Mouse (Mus musculus): ENCODE data around the gene Thap4. TPM values are rescaled to one million over a fixed set of nuclear protein-coding genes. Genes with fewer than 3 reads are reported as not detected.

The Thap4 gene
- polyA plus RNA-seq, 1 experiment from 2014 or later = 55.2 TPM

DNA sequence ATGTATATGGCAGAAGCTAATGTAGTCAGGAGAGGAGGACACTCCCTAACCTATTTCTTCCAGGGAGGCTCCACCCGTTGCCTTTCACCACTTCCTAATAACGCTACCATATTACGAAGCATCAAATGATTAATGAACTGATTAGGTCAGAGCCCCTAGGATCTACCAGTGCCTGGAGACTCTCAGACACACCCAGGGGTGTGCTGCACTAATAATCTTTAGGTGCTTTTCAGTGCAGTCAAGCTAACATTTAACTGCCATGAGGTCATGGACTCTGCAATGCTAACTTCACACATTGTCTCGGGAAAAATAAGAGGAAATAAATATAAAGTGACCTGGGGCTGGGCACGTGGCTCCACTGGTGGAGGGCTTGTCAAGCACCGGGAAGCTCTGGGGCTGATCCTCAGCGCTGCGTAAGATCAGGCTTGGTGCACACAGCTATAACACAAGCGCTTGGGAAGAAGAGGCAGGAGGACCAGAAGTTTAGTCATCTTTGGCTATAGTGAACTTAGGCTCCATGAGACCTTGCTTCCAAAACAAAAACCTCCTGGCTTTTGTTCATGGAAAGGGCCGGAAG, 51.1 kb downstream of the Thap4 start:
- ATAC-seq (ENCODE audit: low FRiP score, low read depth) = no peak
- Histone ChIP-seq H3K9ac (no peak overlapping the region), H3K36me3 (peaks cover 38% of the 10 kb centered on the region), H3K4me2 (replicated peaks) (no peak overlapping the region), H3K4me3 (no peak overlapping the region), H3K27me3 (no peaks in the 10 kb centered on the region), H3K27ac (no peak overlapping the region), H3K9me3 (no peaks in the 10 kb centered on the region), H3K4me1 (0 out of 2 replicates have a peak, but pooled peaks cover 3% of the 10 kb centered on the region)
- 89% methylated on average over 10 of the region's 10 CpGs for WGBS

GRCm38 (mm10) chr1:93702106-93702505, 52.6 kb downstream of the Thap4 start:
- Histone ChIP-seq H3K9ac (no peak overlapping the region), H3K9me3 (no peaks in the 10 kb centered on the region), H3K36me3 (peaks cover 36% of the 10 kb centered on the region), H3K27me3 (no peaks in the 10 kb centered on the region), H3K27ac (no peak overlapping the region), H3K4me1 (peaks cover 7% of the 10 kb centered on the region; the same call in 1 of the 2 replicates), H3K4me2 (replicated peaks) (no peak overlapping the region), H3K4me3 (no peak overlapping the region)
- WGBS = 82% methylated on average over 1 of the region's 1 CpGs
- ATAC-seq (ENCODE audit: low FRiP score, low read depth) = no peak

GRCm38 (mm10) chr1:93699159-93699558, 55.5 kb downstream of the Thap4 start:
- 66% methylated on average over 4 of the region's 4 CpGs for WGBS
- no peak for ATAC-seq (ENCODE audit: low FRiP score, low read depth)
- no peak overlapping the region for H3K4me2 ChIP-seq (replicated peaks)

DNA sequence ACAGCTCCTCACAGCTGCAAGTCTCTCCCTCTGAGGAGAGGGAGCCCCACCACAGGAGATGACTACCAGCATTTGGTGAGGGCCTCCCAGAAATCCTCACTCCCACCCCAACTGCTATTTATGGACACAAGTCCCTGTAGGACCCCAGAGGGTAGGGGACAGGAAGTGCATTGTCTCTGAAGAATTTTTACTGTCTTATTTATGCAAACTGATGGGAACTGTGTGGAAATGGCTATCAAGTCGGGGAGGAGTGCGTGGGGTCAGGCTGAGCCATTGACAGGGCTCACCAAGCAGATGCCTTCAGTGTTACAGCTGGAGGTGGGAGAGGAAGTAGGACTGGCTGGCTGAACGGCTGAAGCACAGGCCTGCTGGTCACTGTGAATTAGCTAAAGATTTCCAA, 57.3 kb downstream of the Thap4 start:
- no peaks in the 10 kb centered on the region for H3K9me3 ChIP-seq
- peaks cover 9% of the 10 kb centered on the region; the same call in 1 of the 2 replicates for H3K4me1 ChIP-seq
- H3K4me3 ChIP-seq = no peak overlapping the region
- no peaks in the 10 kb centered on the region for H3K27me3 ChIP-seq
- no peak overlapping the region for H3K4me2 ChIP-seq (replicated peaks)
- H3K27ac ChIP-seq = no peak overlapping the region
- no peak for ATAC-seq (ENCODE audit: low FRiP score, low read depth)
- peaks cover 16% of the 10 kb centered on the region; the same call in 1 of the 2 replicates for H3K36me3 ChIP-seq
- no peak overlapping the region for H3K9ac ChIP-seq
- WGBS = 41% methylated on average over 3 of the region's 3 CpGs

More at GRCm38 (mm10) chr1:93699159-93699558, 55.5 kb downstream of the Thap4 start:
- H3K27me3 ChIP-seq = no peaks in the 10 kb centered on the region
- H3K36me3 ChIP-seq = peaks cover 32% of the 10 kb centered on the region
- peaks cover 9% of the 10 kb centered on the region; the same call in 1 of the 2 replicates for H3K4me1 ChIP-seq
- H3K9ac ChIP-seq = no peak overlapping the region
- no peak overlapping the region for H3K4me3 ChIP-seq
- no peaks in the 10 kb centered on the region for H3K9me3 ChIP-seq
- no peak overlapping the region for H3K27ac ChIP-seq

GRCm38 (mm10) chr1:93694966-93695365, 59.7 kb downstream of the Thap4 start:
- Histone ChIP-seq H3K27me3 (no peaks in the 10 kb centered on the region), H3K4me3 (no peak overlapping the region), H3K9me3 (no peaks in the 10 kb centered on the region), H3K36me3 (peaks cover 19% of the 10 kb centered on the region; the same call in 1 of the 2 replicates), H3K4me1 (peaks cover 9% of the 10 kb centered on the region; the same call in 1 of the 2 replicates), H3K27ac (no peak overlapping the region), H3K9ac (no peak overlapping the region), H3K4me2 (replicated peaks) (no peak overlapping the region)
- WGBS = 90% methylated on average over 6 of the region's 6 CpGs
- ATAC-seq (ENCODE audit: low FRiP score, low read depth) = no peak

DNA sequence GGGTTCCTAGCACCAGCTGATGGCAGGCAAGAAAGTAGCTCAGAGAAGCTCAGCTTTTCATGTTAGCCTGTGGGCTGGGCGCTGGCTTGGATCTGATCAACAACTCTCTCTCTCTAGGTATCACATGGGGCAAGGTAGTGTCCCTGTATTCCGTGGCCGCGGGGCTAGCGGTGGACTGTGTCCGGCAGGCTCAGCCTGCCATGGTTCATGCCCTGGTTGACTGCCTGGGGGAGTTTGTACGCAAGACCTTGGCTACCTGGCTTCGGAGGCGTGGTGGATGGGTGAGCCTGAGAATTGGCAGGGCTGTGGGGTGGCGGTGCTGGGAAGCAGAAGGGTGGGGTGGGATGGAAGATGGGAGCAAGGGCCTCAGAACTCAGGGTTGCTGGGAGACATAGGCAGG, 60.7 kb downstream of the Thap4 start:
- peaks cover 6% of the 10 kb centered on the region; the same call in 1 of the 2 replicates for H3K4me1 ChIP-seq
- no peak for ATAC-seq (ENCODE audit: low FRiP score, low read depth)
- H3K9ac ChIP-seq = no peak overlapping the region
- H3K9me3 ChIP-seq = no peaks in the 10 kb centered on the region
- H3K4me3 ChIP-seq = no peak overlapping the region
- H3K27me3 ChIP-seq = no peaks in the 10 kb centered on the region
- WGBS = 95% methylated on average over 10 of the region's 10 CpGs
- H3K27ac ChIP-seq = no peak overlapping the region
- H3K4me2 ChIP-seq (replicated peaks) = no peak overlapping the region
- H3K36me3 ChIP-seq = peaks cover 19% of the 10 kb centered on the region; the same call in 1 of the 2 replicates

GRCm38 (mm10) chr1:93693502-93693901, 61.2 kb downstream of the Thap4 start:
- peaks cover 19% of the 10 kb centered on the region; the same call in 1 of the 2 replicates for H3K36me3 ChIP-seq
- no peaks in the 10 kb centered on the region for H3K27me3 ChIP-seq
- ATAC-seq (ENCODE audit: low FRiP score, low read depth) = no peak
- H3K4me1 ChIP-seq = peaks cover 6% of the 10 kb centered on the region; the same call in 1 of the 2 replicates
- H3K9me3 ChIP-seq = no peaks in the 10 kb centered on the region
- H3K4me3 ChIP-seq = no peak overlapping the region
- no peak overlapping the region for H3K9ac ChIP-seq
- no peak overlapping the region for H3K4me2 ChIP-seq (replicated peaks)
- H3K27ac ChIP-seq = no peak overlapping the region
- 88% methylated on average over 3 of the region's 3 CpGs for WGBS

DNA sequence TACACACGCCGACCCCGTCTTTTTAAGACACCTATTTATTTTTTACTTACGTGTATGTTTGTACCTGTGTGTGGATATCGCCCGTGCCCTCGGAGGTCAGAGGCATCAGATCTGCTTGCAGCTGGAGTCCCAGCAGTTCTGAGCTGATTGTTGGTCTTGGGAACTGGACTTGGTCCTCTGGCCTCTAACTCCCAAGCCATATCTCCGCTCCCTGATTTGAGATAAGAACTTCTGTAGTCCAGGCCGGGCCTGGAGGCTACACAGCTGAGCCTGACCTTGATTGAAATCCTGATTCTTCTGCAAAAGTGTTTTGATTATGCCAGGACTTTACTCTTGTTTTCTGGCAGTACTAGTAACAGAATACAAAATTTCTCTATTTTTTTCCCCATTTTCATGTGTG, 61.9 kb downstream of the Thap4 start:
- WGBS = 92% methylated on average over 9 of the region's 9 CpGs

GRCm38 (mm10) chr1:93691786-93692357, 62.8 kb downstream of the Thap4 start:
- Histone ChIP-seq H3K9me3 (no peaks in the 10 kb centered on the region), H3K4me3 (no peak overlapping the region), H3K4me1 (no peaks in the 10 kb centered on the region), H3K9ac (no peak overlapping the region), H3K4me2 (replicated peaks) (no peak overlapping the region), H3K27ac (no peak overlapping the region), H3K27me3 (no peaks in the 10 kb centered on the region), H3K36me3 (peaks cover 19% of the 10 kb centered on the region; the same call in 1 of the 2 replicates)
- no peak for ATAC-seq (ENCODE audit: low FRiP score, low read depth)
- 73% methylated on average over 10 of the region's 10 CpGs for WGBS

More for the DNA sequence above, 61.9 kb downstream of the Thap4 start:
- H3K9me3 ChIP-seq = no peaks in the 10 kb centered on the region
- H3K4me2 ChIP-seq (replicated peaks) = no peak overlapping the region
- H3K9ac ChIP-seq = no peak overlapping the region
- no peak overlapping the region for H3K4me3 ChIP-seq
- H3K4me1 ChIP-seq = peaks cover 6% of the 10 kb centered on the region; the same call in 1 of the 2 replicates
- H3K27ac ChIP-seq = no peak overlapping the region
- ATAC-seq (ENCODE audit: low FRiP score, low read depth) = no peak
- H3K27me3 ChIP-seq = no peaks in the 10 kb centered on the region
- H3K36me3 ChIP-seq = peaks cover 19% of the 10 kb centered on the region; the same call in 1 of the 2 replicates

DNA sequence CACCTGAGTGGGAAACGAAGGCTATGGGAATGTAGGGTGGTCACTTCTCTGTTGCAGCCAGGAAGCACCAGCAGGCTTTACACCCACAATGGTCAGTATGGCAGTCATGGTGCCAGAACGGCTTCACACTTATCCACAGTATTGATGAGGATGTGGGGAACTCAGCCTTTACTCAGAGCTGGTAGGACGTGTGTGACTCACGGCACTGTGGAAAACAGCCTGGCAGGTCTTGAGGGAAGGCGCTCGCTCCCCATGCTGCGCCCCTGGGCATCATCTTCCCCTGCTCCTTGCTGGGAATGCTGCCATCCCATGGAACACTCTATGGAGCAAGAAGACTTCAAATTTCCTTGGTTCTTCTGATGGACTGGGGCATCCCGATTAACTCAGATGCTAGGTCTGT, 63.6 kb downstream of the Thap4 start:
- Histone ChIP-seq H3K36me3 (peaks cover 16% of the 10 kb centered on the region; the same call in 1 of the 2 replicates), H3K9ac (no peak overlapping the region), H3K27me3 (no peaks in the 10 kb centered on the region), H3K4me3 (no peak overlapping the region), H3K4me1 (peaks cover 7% of the 10 kb centered on the region; the same call in 1 of the 2 replicates), H3K27ac (no peak overlapping the region), H3K4me2 (replicated peaks) (no peak overlapping the region), H3K9me3 (no peaks in the 10 kb centered on the region)
- no peak for ATAC-seq (ENCODE audit: low FRiP score, low read depth)
- WGBS = 90% methylated on average over 8 of the region's 8 CpGs

- H3K9ac ChIP-seq = no peak overlapping the region
- no peak overlapping the region for H3K4me3 ChIP-seq
- ATAC-seq (ENCODE audit: low FRiP score, low read depth) = no peak
- no peaks in the 10 kb centered on the region for H3K9me3 ChIP-seq
- H3K27me3 ChIP-seq = peaks cover 6% of the 10 kb centered on the region
- H3K4me1 ChIP-seq = peaks cover 12% of the 10 kb centered on the region; the same call in 1 of the 2 replicates
- no peak overlapping the region for H3K4me2 ChIP-seq (replicated peaks)
- WGBS = 78% methylated on average over 7 of the region's 7 CpGs
- no peak overlapping the region for H3K27ac ChIP-seq
- H3K36me3 ChIP-seq = peaks cover 7% of the 10 kb centered on the region; the same call in 1 of the 2 replicates
Measured at GRCm38 (mm10) chr1:93689901-93690496, 64.7 kb downstream of the Thap4 start.

DNA sequence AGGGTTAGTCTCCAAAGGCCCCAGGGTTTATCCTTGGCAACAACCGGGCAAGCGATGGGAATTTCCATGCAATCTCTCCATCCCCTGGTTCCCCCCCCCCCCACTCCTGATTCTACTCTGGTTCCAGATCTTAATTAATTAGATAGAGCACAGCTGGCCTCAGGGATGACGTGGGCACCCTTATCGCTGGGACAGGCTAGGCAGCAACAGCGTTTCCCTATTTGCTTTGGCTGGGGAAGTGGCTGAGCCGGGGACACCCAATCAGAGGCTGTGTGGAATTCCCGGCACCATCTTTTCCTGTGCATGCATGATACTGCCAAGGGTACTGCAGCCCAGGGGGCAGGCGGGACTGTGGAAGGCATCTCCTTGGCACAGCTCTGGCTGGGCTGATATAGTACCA, 66.5 kb downstream of the Thap4 start:
- no peak for ATAC-seq (ENCODE audit: low FRiP score, low read depth)
- peaks cover 13% of the 10 kb centered on the region for H3K27me3 ChIP-seq
- H3K4me2 ChIP-seq (replicated peaks) = no peak overlapping the region
- WGBS = 89% methylated on average over 8 of the region's 8 CpGs
- no peaks in the 10 kb centered on the region for H3K9me3 ChIP-seq
- H3K4me3 ChIP-seq = no peak overlapping the region
- peaks cover 3% of the 10 kb centered on the region; the same call in 1 of the 2 replicates for H3K36me3 ChIP-seq
- no peak overlapping the region for H3K9ac ChIP-seq
- H3K4me1 ChIP-seq = peaks cover 12% of the 10 kb centered on the region; the same call in 1 of the 2 replicates
- H3K27ac ChIP-seq = no peak overlapping the region

All from limb, embryonic 13.5 days (tissue).